Mouse (Mus musculus): ENCODE measurements around the gene Slit3. TPM values are rescaled to one million over a fixed set of nuclear protein-coding genes. Genes with fewer than 3 reads are reported as not detected.

Gene Slit3
- polyA plus RNA-seq, 1 experiment from 2014 or later = 21.9 TPM

GRCm38 (mm10) chr11:35589892-35590291, 468.9 kb downstream of the Slit3 start:
- Histone ChIP-seq H3K4me3 (no peak overlapping the region), H3K27me3 (ENCODE audit: low read depth, poor library complexity, severe bottlenecking) (no peaks in the 10 kb centered on the region), H3K4me1 (no peaks in the 10 kb centered on the region), H3K27ac (no peak overlapping the region), H3K9me3 (replicated peaks) (no peaks in the 10 kb centered on the region), H3K36me3 (peaks cover 27% of the 10 kb centered on the region)
- WGBS = 93% methylated on average over 7 of the region's 7 CpGs
- DNase-seq (ENCODE audit: low spot score) = no peak

- H3K27me3 ChIP-seq (ENCODE audit: low read depth, poor library complexity, severe bottlenecking) = no peaks in the 10 kb centered on the region
- H3K36me3 ChIP-seq = peaks cover 41% of the 10 kb centered on the region
- no peak overlapping the region for H3K4me3 ChIP-seq
- H3K4me1 ChIP-seq = no peaks in the 10 kb centered on the region
- 64% methylated on average over 14 of the region's 14 CpGs for WGBS
- no peak overlapping the region for H3K27ac ChIP-seq
- DNase-seq (ENCODE audit: low spot score) = no peak
- no peaks in the 10 kb centered on the region for H3K9me3 ChIP-seq (replicated peaks)
Measured at GRCm38 (mm10) chr11:35593146-35594034, 472.4 kb downstream of the Slit3 start.

GRCm38 (mm10) chr11:35596064-35596463, 475.0 kb downstream of the Slit3 start:
- Histone ChIP-seq H3K4me1 (no peaks in the 10 kb centered on the region), H3K9me3 (replicated peaks) (no peaks in the 10 kb centered on the region), H3K4me3 (no peak overlapping the region), H3K27me3 (ENCODE audit: low read depth, poor library complexity, severe bottlenecking) (no peaks in the 10 kb centered on the region), H3K36me3 (peaks cover 36% of the 10 kb centered on the region), H3K27ac (no peak overlapping the region)
- DNase-seq (ENCODE audit: low spot score) = no peak

DNA sequence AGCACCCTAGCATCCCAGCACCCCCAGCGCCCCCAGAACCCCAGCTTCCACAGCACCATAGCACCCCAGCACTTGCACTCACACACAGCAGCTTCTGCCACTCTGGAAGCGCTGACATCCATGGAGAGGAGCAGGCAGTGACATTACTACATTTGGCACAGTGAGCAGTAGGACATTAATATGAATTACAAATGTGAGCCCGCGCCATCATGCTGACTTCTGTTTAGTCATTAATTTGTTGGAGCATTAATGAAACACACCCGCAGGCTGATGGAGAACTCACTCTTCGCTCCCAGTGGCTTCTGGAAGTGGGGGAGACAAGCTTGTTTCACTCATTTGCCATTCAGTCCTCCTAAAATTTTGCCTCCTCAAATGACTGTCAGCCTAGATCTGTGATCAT, 476.9 kb downstream of the Slit3 start:
- no peak for DNase-seq (ENCODE audit: low spot score)
- Histone ChIP-seq H3K27ac (no peak overlapping the region), H3K4me1 (no peaks in the 10 kb centered on the region), H3K9me3 (replicated peaks) (no peaks in the 10 kb centered on the region), H3K27me3 (ENCODE audit: low read depth, poor library complexity, severe bottlenecking) (no peaks in the 10 kb centered on the region), H3K36me3 (peaks cover 37% of the 10 kb centered on the region), H3K4me3 (no peak overlapping the region)
- 91% methylated on average over 6 of the region's 6 CpGs for WGBS

DNA sequence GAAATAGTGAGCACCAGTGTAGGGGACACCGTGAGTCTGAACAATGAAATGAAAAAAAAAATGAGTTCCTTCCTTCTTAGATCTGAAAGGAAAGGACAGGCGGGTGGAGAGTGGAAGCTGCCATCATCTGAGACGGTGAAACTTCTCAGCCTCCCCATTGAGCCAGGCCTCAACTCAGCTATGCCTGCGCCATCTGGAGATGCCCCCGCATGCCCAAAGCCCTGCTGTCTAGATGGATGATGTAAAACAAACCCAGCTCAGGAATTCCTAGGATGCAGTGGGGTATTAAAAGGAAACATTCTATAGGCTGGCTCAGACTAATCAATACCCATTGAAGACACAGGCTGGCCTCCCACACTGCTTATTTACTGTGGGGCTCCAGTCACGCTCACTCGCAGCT, 477.7 kb downstream of the Slit3 start:
- Histone ChIP-seq H3K27me3 (ENCODE audit: low read depth, poor library complexity, severe bottlenecking) (no peaks in the 10 kb centered on the region), H3K9me3 (replicated peaks) (no peaks in the 10 kb centered on the region), H3K4me1 (no peaks in the 10 kb centered on the region), H3K36me3 (peaks cover 46% of the 10 kb centered on the region), H3K27ac (no peak overlapping the region), H3K4me3 (no peak overlapping the region)
- 83% methylated on average over 7 of the region's 7 CpGs for WGBS
- DNase-seq (ENCODE audit: low spot score) = no peak

DNA sequence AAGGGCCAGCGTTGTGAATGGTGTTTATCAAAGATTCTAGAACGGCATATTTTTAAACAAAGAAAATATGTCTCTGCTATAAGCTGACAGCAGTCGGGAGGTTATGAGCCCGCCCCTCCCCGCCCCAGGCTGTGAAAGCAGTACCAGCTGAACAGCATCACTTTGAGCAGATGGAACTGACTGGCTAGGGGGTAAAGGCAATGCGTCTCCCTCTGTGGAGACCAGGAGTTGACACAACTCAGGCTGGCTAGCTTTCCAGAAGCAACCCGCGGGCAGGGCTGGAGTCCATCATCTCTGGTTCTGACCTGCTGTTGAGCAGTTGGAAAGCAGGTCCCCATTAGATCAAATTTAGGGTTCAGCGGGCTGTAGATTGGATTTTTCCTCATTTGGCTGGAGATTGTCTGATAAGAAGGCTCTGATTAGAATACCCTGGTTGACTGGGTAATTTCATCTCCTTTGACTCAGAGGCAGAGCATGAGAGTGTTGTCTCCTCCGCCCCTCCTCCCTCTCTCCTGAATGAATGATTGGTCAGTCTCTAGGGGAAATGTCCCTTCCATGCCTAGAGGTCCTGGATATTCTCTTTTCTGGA, 480.7 kb downstream of the Slit3 start:
- Histone ChIP-seq H3K9me3 (replicated peaks) (no peaks in the 10 kb centered on the region), H3K27me3 (ENCODE audit: low read depth, poor library complexity, severe bottlenecking) (no peaks in the 10 kb centered on the region), H3K4me3 (no peak overlapping the region), H3K27ac (no peak overlapping the region), H3K36me3 (peaks cover 58% of the 10 kb centered on the region), H3K4me1 (0 out of 2 replicates have a peak, but pooled peaks cover 5% of the 10 kb centered on the region)
- WGBS = 78% methylated on average over 10 of the region's 10 CpGs
- no peak for DNase-seq (ENCODE audit: low spot score)

- Histone ChIP-seq H3K27ac (no peak overlapping the region), H3K4me1 (0 out of 2 replicates have a peak, but pooled peaks cover 5% of the 10 kb centered on the region), H3K4me3 (no peak overlapping the region), H3K9me3 (replicated peaks) (no peaks in the 10 kb centered on the region), H3K27me3 (ENCODE audit: low read depth, poor library complexity, severe bottlenecking) (no peaks in the 10 kb centered on the region), H3K36me3 (peaks cover 54% of the 10 kb centered on the region)
- no peak for DNase-seq (ENCODE audit: low spot score)
- 85% methylated on average over 10 of the region's 10 CpGs for WGBS
Measured at GRCm38 (mm10) chr11:35602586-35602985, 481.6 kb downstream of the Slit3 start.

DNA sequence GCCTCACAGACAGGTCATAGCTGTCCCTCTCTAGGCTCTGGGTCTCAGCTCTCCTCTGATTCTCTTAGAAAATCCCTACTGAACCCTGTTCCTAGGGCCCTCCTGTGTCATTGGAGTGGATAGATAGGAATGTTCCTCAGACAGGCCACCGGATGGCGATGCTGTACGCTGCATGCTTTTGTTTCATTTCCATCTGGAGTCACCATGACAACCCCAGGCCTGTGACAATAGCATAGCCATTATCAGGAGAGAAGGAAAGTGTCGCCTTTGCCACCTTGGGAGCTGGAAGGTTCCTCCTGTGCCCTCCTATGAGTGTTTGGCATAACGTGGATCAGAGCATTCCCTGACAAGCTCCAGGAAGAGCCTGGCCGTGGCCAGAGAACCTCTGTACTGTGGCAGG, 482.9 kb downstream of the Slit3 start:
- WGBS = 85% methylated on average over 6 of the region's 6 CpGs
- no peak overlapping the region for H3K4me3 ChIP-seq
- H3K27ac ChIP-seq = no peak overlapping the region
- H3K36me3 ChIP-seq = peaks cover 49% of the 10 kb centered on the region
- no peaks in the 10 kb centered on the region for H3K27me3 ChIP-seq (ENCODE audit: low read depth, poor library complexity, severe bottlenecking)
- no peaks in the 10 kb centered on the region for H3K9me3 ChIP-seq (replicated peaks)
- 0 out of 2 replicates have a peak, but pooled peaks cover 5% of the 10 kb centered on the region for H3K4me1 ChIP-seq
- no peak for DNase-seq (ENCODE audit: low spot score)

DNA sequence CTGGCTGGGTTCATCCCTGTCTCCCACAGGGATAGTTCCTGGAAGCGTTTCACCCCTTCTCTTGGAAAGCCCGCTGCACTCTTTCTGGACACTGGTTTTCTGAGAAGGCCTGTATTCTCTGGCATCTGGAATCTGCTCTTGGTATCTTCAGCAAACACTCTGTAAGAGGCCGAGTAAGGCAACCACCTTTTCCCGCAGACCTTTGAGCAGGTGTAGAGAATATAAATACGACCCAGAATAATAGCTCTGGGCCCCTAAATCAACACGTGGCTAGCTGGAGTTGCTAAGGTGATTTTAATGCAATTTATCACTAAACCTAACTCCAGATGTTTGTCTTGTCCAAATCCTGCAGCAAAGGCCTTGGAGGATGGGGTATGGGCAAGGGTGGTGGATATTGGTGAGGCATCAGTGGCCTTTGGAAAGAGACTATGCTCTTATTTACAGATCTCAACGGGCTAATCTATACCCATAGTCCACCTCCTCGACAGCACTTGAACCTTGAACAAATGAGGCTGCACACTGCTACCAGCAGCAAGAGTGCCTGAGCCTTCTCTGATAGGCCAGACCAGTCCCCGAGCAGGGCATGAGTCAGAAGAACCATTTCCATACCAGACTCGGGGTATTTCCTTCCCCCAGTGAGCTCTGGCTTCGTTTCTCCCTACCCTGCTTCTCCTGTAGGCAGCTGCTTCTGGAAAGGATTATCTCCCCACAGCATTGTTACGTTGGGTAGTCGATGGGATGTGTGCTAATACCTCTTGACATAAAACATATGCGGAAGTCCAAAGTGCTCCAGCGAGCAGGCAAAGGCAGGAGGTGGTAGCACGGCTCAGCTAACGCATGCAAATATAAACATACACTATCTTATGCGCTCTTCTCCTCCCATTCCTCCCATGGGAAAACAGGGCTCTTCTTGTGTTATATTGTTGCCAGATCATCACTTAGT, 484.1 kb downstream of the Slit3 start:
- H3K4me1 ChIP-seq = 0 out of 2 replicates have a peak, but pooled peaks cover 5% of the 10 kb centered on the region
- no peak overlapping the region for H3K27ac ChIP-seq
- H3K9me3 ChIP-seq (replicated peaks) = no peaks in the 10 kb centered on the region
- WGBS = 75% methylated on average over 18 of the region's 18 CpGs
- DNase-seq (ENCODE audit: low spot score) = no peak
- H3K27me3 ChIP-seq (ENCODE audit: low read depth, poor library complexity, severe bottlenecking) = peaks cover under 1% of the 10 kb centered on the region; the same call in 1 of the 2 replicates
- H3K36me3 ChIP-seq = peaks cover 42% of the 10 kb centered on the region
- H3K4me3 ChIP-seq = no peak overlapping the region

DNA sequence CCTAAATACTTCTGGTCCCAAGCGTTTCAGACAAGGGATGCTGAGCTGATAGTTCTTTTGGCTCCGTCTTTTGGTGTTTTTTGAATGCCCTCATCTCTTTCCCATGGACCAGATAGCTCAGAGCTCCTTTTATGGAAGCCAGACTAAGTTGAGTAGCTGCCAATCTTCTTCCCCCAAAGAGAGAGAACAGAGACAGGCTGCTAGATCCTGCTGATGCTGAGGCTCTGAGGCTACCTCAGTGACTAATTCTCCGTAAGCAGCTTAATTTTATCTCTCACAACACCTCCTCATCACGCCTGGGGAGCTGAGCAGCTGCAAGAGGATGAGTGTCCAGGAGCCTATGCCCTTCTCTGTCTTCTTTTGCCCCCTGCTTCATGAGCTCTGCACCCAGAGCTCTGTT, 486.2 kb downstream of the Slit3 start:
- 88% methylated on average over 4 of the region's 4 CpGs for WGBS
- Histone ChIP-seq H3K4me3 (no peak overlapping the region), H3K4me1 (peaks cover 12% of the 10 kb centered on the region), H3K9me3 (replicated peaks) (no peaks in the 10 kb centered on the region), H3K27ac (no peak overlapping the region), H3K36me3 (peaks cover 55% of the 10 kb centered on the region), H3K27me3 (ENCODE audit: low read depth, poor library complexity, severe bottlenecking) (peaks cover 5% of the 10 kb centered on the region; the same call in 1 of the 2 replicates)
- DNase-seq (ENCODE audit: low spot score) = no peak

DNA sequence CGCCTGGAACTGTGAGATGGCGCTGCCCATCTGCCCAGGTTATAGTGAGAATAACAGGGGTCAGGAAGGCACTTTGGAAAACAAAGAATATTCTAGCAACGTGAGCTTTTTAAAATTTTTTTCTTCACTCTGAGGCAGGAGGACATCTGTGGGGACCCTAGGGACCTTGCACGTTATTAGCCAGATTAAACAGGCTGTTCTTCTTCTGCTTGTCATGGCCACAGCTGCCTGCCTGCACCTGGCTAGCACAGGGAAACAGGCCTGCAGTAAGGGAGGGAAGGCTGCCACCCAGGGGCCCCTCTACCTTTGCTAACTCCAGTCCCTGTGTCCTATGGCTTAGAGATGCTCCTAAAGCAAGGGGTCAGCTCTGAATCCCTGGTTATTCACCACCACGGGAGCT, 487.8 kb downstream of the Slit3 start:
- DNase-seq (ENCODE audit: low spot score) = no peak
- Histone ChIP-seq H3K4me3 (no peak overlapping the region), H3K9me3 (replicated peaks) (no peaks in the 10 kb centered on the region), H3K36me3 (peaks cover 56% of the 10 kb centered on the region), H3K27me3 (ENCODE audit: low read depth, poor library complexity, severe bottlenecking) (peaks cover 5% of the 10 kb centered on the region; the same call in 1 of the 2 replicates), H3K27ac (no peak overlapping the region), H3K4me1 (peaks cover 18% of the 10 kb centered on the region)
- 80% methylated on average over 5 of the region's 5 CpGs for WGBS

DNA sequence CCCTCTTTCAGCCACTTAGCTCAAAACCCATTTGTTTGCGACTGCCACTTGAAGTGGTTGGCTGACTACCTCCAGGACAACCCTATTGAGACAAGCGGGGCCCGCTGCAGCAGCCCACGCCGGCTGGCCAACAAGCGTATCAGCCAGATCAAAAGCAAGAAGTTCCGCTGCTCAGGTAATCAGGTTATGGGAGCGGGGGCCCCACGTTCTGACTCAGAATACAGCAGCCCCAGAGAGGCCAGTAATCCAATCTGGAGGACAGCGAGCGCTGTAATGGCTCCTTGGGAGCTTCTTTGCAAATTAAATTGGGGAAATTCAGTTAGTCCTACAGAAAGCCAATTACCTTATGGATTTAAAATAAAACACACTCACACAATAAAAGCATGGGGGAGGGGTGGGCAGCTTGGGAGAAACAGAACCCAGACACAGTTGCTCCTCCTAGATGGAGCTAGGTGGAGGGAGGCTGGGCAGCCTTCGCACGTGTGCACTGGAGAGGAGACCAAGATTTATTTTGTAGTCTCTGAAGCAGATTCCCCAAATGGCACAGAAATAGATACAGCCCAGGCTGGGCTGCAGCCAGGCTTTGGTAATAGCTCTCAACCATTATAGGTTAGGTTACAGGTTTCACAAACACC, 491.4 kb downstream of the Slit3 start:
- Histone ChIP-seq H3K36me3 (peaks cover 54% of the 10 kb centered on the region), H3K4me1 (peaks cover 13% of the 10 kb centered on the region), H3K4me3 (no peak overlapping the region), H3K27me3 (ENCODE audit: low read depth, poor library complexity, severe bottlenecking) (peaks cover 5% of the 10 kb centered on the region; the same call in 1 of the 2 replicates), H3K27ac (no peak overlapping the region), H3K9me3 (replicated peaks) (no peaks in the 10 kb centered on the region)
- no peak for DNase-seq (ENCODE audit: low spot score)
- WGBS = 45% methylated on average over 13 of the region's 13 CpGs
